Mouse (Mus musculus) gastrocnemius, adult 2 months (tissue): ENCODE measurements around the gene Igsf21. TPM values are rescaled to one million over a fixed set of nuclear protein-coding genes. Genes with fewer than 3 reads are reported as not detected.
A peak's percentile ranks its signal among the peaks of the same experiment; 100 is the strongest.

Experiments used
- DNase-seq: peaks from one replicate; pipeline ENCODE4 v3.0.0; 2022
- H3K27ac ChIP-seq: fragments of 200-600 bp; 2 replicates; pipeline ENCODE4 v1.8.1; 2022; ENCODE audit warnings: mild to moderate bottlenecking
- H3K4me3 ChIP-seq: fragments of 200-600 bp; 2 replicates; pipeline ENCODE4 v1.8.1; 2022; ENCODE audit warnings: mild to moderate bottlenecking, moderate library complexity
- CTCF ChIP-seq: fragments of 200-600 bp; IDR thresholded peaks from 2 replicates; pipeline ENCODE4 v1.8.1; 2022; ENCODE audit warnings: antibody characterized with exemption, mild to moderate bottlenecking, moderate library complexity
- intact Hi-C: fragments of 180-260 bp; cut with DNase I; formaldehyde crosslinking; loops from one replicate; pipeline ENCODE4 v1.15.1; 2025
- total RNA-seq, 2 experiments: library from RNA; stranded (reverse); gene quantifications; 2 replicates each; pipeline ENCODE4 v1.2.3; 2021

Gene Igsf21
- total RNA-seq, 2 experiments from 2014 or later, result 0.22 TPM; not detected in 1

DNA sequence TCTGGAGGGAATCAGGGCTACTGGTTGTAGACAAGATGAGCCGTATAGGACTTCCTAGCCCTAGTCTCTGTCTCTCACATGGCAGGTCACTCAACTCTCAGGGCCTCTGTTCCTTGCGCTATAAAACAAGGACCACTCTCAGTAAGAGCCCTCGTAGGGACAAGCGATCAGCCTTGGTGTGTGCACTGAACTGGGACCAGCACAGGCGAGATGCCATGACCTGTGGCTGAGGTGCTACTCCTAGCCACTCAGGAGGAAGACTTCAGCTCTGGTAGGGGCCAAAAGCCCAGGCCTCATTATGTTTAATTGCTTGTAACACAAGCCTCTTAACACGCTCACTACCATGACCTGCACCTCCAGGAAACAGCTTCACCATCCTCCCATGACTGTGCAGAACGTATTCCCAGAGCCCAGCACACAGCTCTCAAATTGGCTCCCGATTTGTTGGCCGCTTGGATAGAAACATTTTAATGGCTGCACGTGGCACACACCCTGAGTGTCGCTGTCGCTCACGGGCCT lies 183.4 kb downstream of the Igsf21 start:
- no peak overlapping the region for H3K27ac ChIP-seq
- no peak for DNase-seq
- intact Hi-C loops, result no loop called here
- no peak overlapping the region for H3K4me3 ChIP-seq
- no peak for TF ChIP-seq CTCF

- TF ChIP-seq CTCF, result no peak
These were observed 186.3 kb downstream of the Igsf21 start for GRCm38 (mm10) chr4:140060251-140060650.

DNA sequence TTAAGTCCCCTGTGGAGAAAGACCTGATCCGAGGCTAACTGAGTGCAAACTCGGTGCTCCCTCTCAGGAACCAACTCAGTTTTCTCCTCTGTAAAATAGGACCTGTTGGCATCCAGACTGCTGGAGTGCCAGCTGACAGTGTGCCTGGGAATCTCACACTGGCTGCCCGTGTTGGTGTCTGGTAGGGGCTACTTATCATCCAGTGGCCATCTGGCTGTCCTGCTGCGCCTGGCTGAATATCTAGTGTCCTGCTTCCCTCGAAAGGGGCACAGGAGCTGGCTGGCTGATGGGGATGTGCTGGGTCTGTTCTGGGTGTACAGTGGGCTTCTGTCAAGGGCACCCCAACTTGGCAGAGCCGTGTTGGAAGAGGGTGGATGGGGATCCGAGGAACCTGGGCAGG lies 193.5 kb downstream of the Igsf21 start:
- Histone ChIP-seq H3K27ac (no peak overlapping the region), H3K4me3 (no peak overlapping the region)
- no peak for TF ChIP-seq CTCF
- no peak for DNase-seq
- intact Hi-C loops, result no loop called here

More at GRCm38 (mm10) chr4:140060251-140060650, 186.3 kb downstream of the Igsf21 start:
- Histone ChIP-seq H3K4me3 (no peak overlapping the region), H3K27ac (no peak overlapping the region)
- intact Hi-C loops, result no loop called here
- no peak for DNase-seq

GRCm38 (mm10) chr4:140052575-140052974 lies 194.0 kb downstream of the Igsf21 start:
- no peak for DNase-seq
- Histone ChIP-seq H3K27ac (no peak overlapping the region), H3K4me3 (no peak overlapping the region)
- intact Hi-C loops, result no loop called here
- TF ChIP-seq CTCF, result peak; percentile 41

GRCm38 (mm10) chr4:140047807-140048362 lies 198.7 kb downstream of the Igsf21 start:
- no peak overlapping the region for H3K4me3 ChIP-seq
- H3K27ac ChIP-seq, result no peak overlapping the region
- TF ChIP-seq CTCF, result no peak
- intact Hi-C loops, result no loop called here
- DNase-seq, result no peak

GRCm38 (mm10) chr4:140043953-140044352 lies 202.6 kb downstream of the Igsf21 start:
- TF ChIP-seq CTCF, result no peak
- peak; percentile 24 for DNase-seq
- intact Hi-C loops, result no loop called here
- no peak overlapping the region for H3K4me3 ChIP-seq
- H3K27ac ChIP-seq, result no peak overlapping the region

DNA sequence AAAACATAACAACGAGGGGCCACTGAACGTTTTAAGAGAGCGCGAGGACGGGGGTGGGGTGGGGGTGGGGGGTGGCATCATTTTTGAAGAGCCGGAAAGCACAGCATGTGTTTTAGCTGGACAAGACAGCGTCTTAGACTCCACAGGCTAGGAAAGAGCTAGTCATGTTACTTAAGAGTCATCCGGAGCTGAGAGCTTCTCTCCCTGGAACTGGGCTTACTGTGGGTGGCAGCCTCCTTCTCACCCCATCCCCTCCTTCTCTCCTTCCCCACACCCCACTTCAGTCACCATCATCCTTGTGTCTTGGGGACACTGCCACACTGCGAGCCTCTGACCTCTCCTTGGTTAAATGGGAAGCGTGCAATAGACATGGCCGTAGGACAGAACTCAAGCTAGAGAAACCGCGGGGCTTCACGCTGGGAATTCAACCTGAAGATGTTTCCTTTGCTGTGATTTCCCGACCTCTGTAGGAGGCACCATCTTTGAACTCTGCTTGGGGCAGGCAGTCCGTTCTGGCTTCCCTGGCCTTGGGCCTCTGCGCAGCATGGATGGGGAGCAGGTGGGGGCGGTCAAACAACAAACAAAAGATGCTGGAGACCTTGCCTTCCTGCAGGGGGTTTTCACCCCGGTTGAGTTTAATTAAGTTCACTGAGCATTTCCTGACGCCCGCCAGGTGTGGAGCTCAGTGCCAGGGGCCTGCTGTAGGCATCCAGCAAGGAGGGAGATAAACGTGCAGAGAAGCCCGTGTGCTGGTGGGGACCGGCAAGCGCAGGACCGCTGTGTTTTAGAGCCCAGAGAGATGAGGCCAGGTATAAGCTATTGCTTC lies 207.8 kb downstream of the Igsf21 start:
- no peak for TF ChIP-seq CTCF
- Histone ChIP-seq H3K4me3 (no peak overlapping the region), H3K27ac (no peak overlapping the region)
- no peak for DNase-seq
- intact Hi-C loops, result no loop called here

- peak; percentile 60 for DNase-seq
- H3K4me3 ChIP-seq, result peak overlapping the region; percentile 21
- intact Hi-C loops, result no loop called here
These were observed 208.7 kb downstream of the Igsf21 start for GRCm38 (mm10) chr4:140037784-140038387.

DNA sequence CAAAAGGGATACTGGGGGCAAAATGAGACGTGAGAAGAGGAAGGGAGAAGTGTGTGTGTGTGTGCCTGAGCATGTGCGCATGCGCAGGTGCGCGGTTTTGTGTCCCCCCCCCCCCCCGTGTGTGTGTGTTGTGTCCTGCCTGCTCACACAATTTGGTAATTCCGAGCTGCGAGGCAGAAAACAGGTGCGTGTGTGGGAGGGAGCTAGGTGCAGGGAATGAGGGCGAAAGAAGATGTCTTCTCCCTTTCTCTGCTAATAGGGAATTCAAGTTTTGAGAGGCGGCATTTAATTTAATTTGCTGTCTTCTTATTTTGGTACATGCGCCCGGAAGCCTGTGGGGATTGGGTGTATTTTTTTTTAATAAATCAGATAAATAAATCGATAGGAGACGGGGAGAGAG lies 211.4 kb downstream of the Igsf21 start:
- intact Hi-C loops, result no loop called here
- TF ChIP-seq CTCF, result no peak

More at GRCm38 (mm10) chr4:140037784-140038387, 208.7 kb downstream of the Igsf21 start:
- H3K27ac ChIP-seq, result no peak overlapping the region
- TF ChIP-seq CTCF, result no peak

DNA sequence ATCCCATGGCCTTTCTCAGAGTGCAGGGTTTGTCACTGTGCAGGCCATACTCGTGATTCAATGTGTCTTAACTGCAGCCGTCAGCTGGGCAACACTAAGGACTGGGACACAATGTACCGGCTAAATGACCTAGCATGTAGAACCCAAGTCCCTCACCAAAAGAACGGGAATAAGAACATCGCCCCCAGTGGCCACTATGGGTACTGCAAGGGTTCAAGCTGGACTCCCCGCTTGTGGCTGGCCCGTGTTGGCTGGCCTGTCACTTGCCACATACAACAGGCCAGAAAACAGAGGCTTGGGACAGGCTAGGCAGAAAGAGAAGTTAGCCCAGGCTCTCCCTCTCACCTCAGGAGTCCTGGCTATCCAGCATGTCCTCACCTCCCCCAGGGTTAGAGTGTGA lies 213.2 kb downstream of the Igsf21 start:
- peak; percentile 49 for DNase-seq
- peak; percentile 84 for TF ChIP-seq CTCF
- intact Hi-C loops, result no loop called here
- Histone ChIP-seq H3K4me3 (no peak overlapping the region), H3K27ac (no peak overlapping the region)

More for the DNA sequence above, 211.4 kb downstream of the Igsf21 start:
- no peak overlapping the region for H3K27ac ChIP-seq
- no peak overlapping the region for H3K4me3 ChIP-seq
- DNase-seq, result no peak

DNA sequence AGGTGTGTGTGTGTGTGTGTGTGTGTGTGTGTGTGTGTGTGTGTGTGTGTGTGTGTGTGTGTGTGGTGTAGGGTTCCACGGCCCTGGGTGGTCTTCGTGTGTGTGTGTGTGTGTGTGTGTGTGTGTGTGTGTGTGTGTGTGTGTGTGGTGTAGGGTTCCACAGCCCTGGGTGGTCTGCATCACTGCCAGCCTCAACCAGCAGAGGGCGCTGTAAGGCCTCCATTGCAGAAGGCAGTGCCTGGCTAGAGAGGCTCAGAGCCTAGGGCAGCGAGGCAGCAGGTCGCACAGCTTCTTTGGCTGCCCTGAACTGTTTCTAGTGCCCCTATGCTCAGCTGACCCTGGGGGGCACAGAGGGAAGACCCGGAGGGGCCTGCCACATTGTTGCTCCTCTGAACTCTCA lies 216.2 kb downstream of the Igsf21 start:
- intact Hi-C loops, result no loop called here
- DNase-seq, result peak; percentile 29
- Histone ChIP-seq H3K4me3 (no peak overlapping the region), H3K27ac (no peak overlapping the region)
- peak; percentile 43 for TF ChIP-seq CTCF

GRCm38 (mm10) chr4:140030040-140030386 lies 216.6 kb downstream of the Igsf21 start:
- TF ChIP-seq CTCF, result no peak
- DNase-seq, result no peak
- intact Hi-C loops, result no loop called here
- H3K27ac ChIP-seq, result no peak overlapping the region
- H3K4me3 ChIP-seq, result no peak overlapping the region
